Mouse (Mus musculus) ovary, adult 2 months (tissue): ENCODE results near the gene Olfr1497. TPM values are rescaled to one million over a fixed set of nuclear protein-coding genes. Genes with fewer than 3 reads are reported as not detected.

Experiments used
- polyA plus RNA-seq: library from polyadenylated mRNA; depleted of rRNA; stranded (reverse); fragments of >200 nt; gene quantifications from 2 replicates; pipeline ENCODE4 v1.2.3, GENCODE M21; 2012; rRNA removed

Gene Olfr1497
- polyA plus RNA-seq: not detected in 2 replicates

GRCm38 (mm10) chr19:13798102-13798501 lies at the start of gene Olfr1497:
Olfr1497 (minus strand) TSS chr19:13798202.

GRCm38 (mm10) chr19:13830388-13830787 lies 32.4 kb upstream of the Olfr1497 start, which contains the start of gene Olfr1500:
Olfr1500 (minus strand) TSS chr19:13830488.

GRCm38 (mm10) chr19:13819347-13819746 lies 21.3 kb upstream of the Olfr1497 start, which contains the start of gene Olfr1499:
Olfr1499 (minus strand) TSS chr19:13819447.

GRCm38 (mm10) chr19:13777578-13777977 lies 20.4 kb downstream of the Olfr1497 start, which contains the start of gene Olfr1496:
Olfr1496 (plus strand) TSS chr19:13777878.

GRCm38 (mm10) chr19:13764306-13764705 lies 33.7 kb downstream of the Olfr1497 start, which contains the start of gene Olfr1495:
Olfr1495 (plus strand) TSS chr19:13764606.

Other genes with a start within 250 kb of the Olfr1497 start
- gene Olfr1484, start 214.7 kb downstream of the Olfr1497 start, polyA plus RNA-seq: not detected in 2 replicates
- not detected in 2 replicates for gene Olfr1487, start 180.8 kb downstream of the Olfr1497 start, polyA plus RNA-seq
- gene Olfr1489, start 166.6 kb downstream of the Olfr1497 start, polyA plus RNA-seq: not detected in 2 replicates
- not detected in 2 replicates for gene Olfr1490, start 147.1 kb downstream of the Olfr1497 start, polyA plus RNA-seq
- not detected in 2 replicates for gene Olfr1491, start 100.9 kb downstream of the Olfr1497 start, polyA plus RNA-seq
- not detected in 2 replicates for gene Olfr1493-ps1, start 74.9 kb downstream of the Olfr1497 start, polyA plus RNA-seq
- not detected in 2 replicates for gene Olfr1494, start 58.5 kb downstream of the Olfr1497 start, polyA plus RNA-seq
- not detected in 2 replicates for gene Olfr1495, start 33.6 kb downstream of the Olfr1497 start, polyA plus RNA-seq
- gene Olfr1496, start 20.3 kb downstream of the Olfr1497 start, polyA plus RNA-seq: not detected in 2 replicates
- gene Olfr1499, start 21.2 kb upstream of the Olfr1497 start, polyA plus RNA-seq: not detected in 2 replicates
- gene Olfr1500, start 32.3 kb upstream of the Olfr1497 start, polyA plus RNA-seq: not detected in 2 replicates
- gene Olfr1501, start 52.5 kb upstream of the Olfr1497 start, polyA plus RNA-seq: not detected in 2 replicates
- gene Olfr1502, start 63.6 kb upstream of the Olfr1497 start, polyA plus RNA-seq: not detected in 2 replicates
- not detected in 2 replicates for gene Olfr1504, start 99.7 kb upstream of the Olfr1497 start, polyA plus RNA-seq
- gene Olfr1505, start 115.3 kb upstream of the Olfr1497 start, polyA plus RNA-seq: not detected in 2 replicates